Comparison of ENCODE assay signal across 8 mouse cellular contexts in the genomic region with DNA sequence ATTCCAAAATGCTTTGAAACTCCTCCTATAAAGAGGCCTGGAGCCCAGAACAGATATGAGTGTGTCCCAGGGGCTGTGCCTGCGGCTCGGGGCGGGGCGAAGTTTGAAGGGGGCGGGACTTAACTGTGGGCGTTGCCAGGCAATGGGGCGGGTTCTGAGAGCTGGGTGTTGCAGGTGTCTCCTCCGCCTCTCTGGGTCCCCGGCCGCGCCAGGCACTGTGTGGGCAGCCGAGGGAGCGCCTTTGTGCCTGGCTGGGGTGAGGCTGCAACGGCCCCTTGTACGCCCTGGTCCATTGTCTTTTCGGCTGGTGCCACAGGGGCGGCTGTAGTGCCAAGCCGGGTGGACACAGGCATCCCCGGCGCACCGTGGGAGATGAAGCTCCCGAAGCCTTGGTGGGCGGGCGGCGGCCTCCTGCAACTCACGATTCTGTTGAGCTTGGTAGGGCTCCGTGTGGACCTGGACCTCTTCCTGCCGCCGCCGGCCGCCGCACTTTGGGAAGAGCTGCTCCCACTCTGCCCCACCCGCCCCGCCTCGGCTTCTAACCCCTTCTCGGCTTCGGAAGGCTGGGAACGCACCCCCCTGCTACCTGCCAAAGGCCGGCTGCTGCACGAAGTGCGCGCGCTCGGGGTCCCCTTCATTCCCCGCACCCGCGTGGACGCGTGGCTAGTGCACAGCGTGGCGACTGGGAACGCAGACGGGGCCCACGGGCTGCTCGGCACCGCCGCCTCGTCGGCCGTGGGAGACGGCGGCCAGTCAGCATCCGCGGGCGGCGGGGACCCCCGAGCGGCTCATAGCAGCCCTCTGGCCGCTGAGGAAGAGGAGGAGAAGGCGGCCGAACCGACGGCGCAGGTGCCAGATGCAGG. TPM values are rescaled to one million over a fixed set of nuclear protein-coding genes. Genes with fewer than 3 reads are reported as not detected.
DNase-seq lines count a peak whose midpoint lies in the region; ATAC-seq and TF ChIP-seq lines count a peak whose summit lies in the region.

A gene (plus strand): TSS at position 136 of the 863 bp plus-strand sequence.

- H3K4me2 ChIP-seq in hindbrain, embryonic 11.5 days (replicated peaks; ENCODE audit: low read depth, low read length) = peak within 1 kb of the TSS; percentile 96

- peak within 1 kb of the TSS; percentile 26 for H3K4me3 ChIP-seq in embryonic fibroblast, embryonic 13.5 days (ENCODE audit: insufficient read depth, low read length)
- peak within 1 kb of the TSS; percentile 57 for H3K4me3 ChIP-seq in hindbrain, embryonic 11.5 days (ENCODE audit: low read depth, low read length)

- peak within 1 kb of the TSS; percentile 64 for H3K9ac ChIP-seq in hindbrain, embryonic 11.5 days (ENCODE audit: low read depth, low read length)

- H3K27ac ChIP-seq in embryonic fibroblast, embryonic 13.5 days (ENCODE audit: insufficient read depth, low read length) = no peak within 1 kb of the TSS
- no peak within 1 kb of the TSS for H3K27ac ChIP-seq in hindbrain, embryonic 11.5 days (ENCODE audit: low read depth, low read length)

- peak; percentile 87 for ATAC-seq in CD4-positive, CD25-positive, alpha-beta regulatory T cell, adult 4 months
- ATAC-seq in hindbrain, embryonic 11.5 days (ENCODE audit: low FRiP score) = peak; percentile 79
- peak; percentile 76 for ATAC-seq in megakaryocyte, adult 5-6 weeks (ENCODE audit: poor library complexity, severe bottlenecking)

- no peaks in the 10 kb centered on the region for H3K9me3 ChIP-seq in hindbrain, embryonic 11.5 days (ENCODE audit: control insufficient read depth, low read length)

- DNase-seq in adrenal gland, adult 2 months = peak; percentile 74
- DNase-seq in hindbrain, embryonic 11.5 days (ENCODE audit: low spot score) = peak; percentile 79
- peak; percentile 47 for DNase-seq in left cerebral cortex, adult 11 months (ENCODE audit: low spot score)
- peak; percentile 35 for DNase-seq in right cerebral cortex, postnatal 14 days
- peak; percentile 57 to 81 for DNase-seq in urinary bladder, postnatal 36 days (ENCODE audit: low spot score in 2 of 2)

- no peak for TF ChIP-seq CTCF in embryonic fibroblast, embryonic 13.5 days (IDR thresholded peaks at IDR 0.05; ENCODE audit: borderline replicate concordance, insufficient read depth, low read length)

- TF ChIP-seq POLR2A in embryonic fibroblast, embryonic 13.5 days (IDR thresholded peaks at IDR 0.05; ENCODE audit: low read depth, low read length) = no peak

- H3K4me1 ChIP-seq in embryonic fibroblast, embryonic 13.5 days (ENCODE audit: control insufficient read depth, insufficient read depth, low read length) = peaks cover 10% of the 10 kb centered on the region
- H3K4me1 ChIP-seq in hindbrain, embryonic 11.5 days (replicated peaks; ENCODE audit: control insufficient read depth, insufficient read depth, low read length) = peaks cover 3% of the 10 kb centered on the region; the same call in 1 of the 2 replicates

- peaks cover 31% of the 10 kb centered on the region for H3K27me3 ChIP-seq in hindbrain, embryonic 11.5 days (ENCODE audit: control insufficient read depth, insufficient read depth, low read length)

- no peaks in the 10 kb centered on the region for H3K36me3 ChIP-seq in hindbrain, embryonic 11.5 days (ENCODE audit: control insufficient read depth, insufficient read depth, low read length)

- 2% methylated on average over 74 of the region's 74 CpGs for WGBS in hindbrain, embryonic 11.5 days

RNA-seq across cellular contexts. Expression of the gene that starts here (rescaled TPM):
- 1 to 10 TPM in 1 of 2 experiments, under 1 TPM in 1; 0.84 to 1.1 TPM for polyA plus RNA-seq in CD4-positive, CD25-positive, alpha-beta regulatory T cell, adult 4 months (2017; shearing (Covaris generic))
- total RNA-seq in adrenal gland, adult 2 months (2021) = under 1 TPM in 1 of 2 experiments, not detected in 1; 0.76 TPM
- 0.18 and 0.84 TPM in 2 replicates for polyA plus RNA-seq in adrenal gland, adult 2 months (2012; rRNA removed)
- 0.19 and 0.45 TPM in 2 replicates for polyA plus RNA-seq in embryonic fibroblast, embryonic 13.5 days (2011; ENCODE audit: insufficient read length, low read depth, missing spikeins)
- 2.6 and 2.7 TPM in 2 replicates for polyA plus RNA-seq in hindbrain, embryonic 11.5 days (2014; fragmentation: Nextera tagmentation; extraction: Ambion mirVana)
- total RNA-seq in megakaryocyte, adult 5-6 weeks (2015) = 0.11 TPM in 1 of 2 replicates, not detected in the other
- 0.48 TPM in 1 of 2 replicates, not detected in the other for total RNA-seq in megakaryocyte, adult 5-6 weeks (2017)

Comparison
In these comparisons a context has a peak if more than half of its experiments do, and no peak if none do; other contexts are left out.
1. Peak in DNase-seq in adrenal gland, adult 2 months; RNA of the gene not detected or under 1 TPM.
2. Peak in ATAC-seq in megakaryocyte, adult 5-6 weeks; RNA of the gene not detected or under 1 TPM.